Mouse (Mus musculus) heart, embryonic 16.5 days (tissue): ENCODE measurements around the gene Clasrp. TPM values are rescaled to one million over a fixed set of nuclear protein-coding genes. Genes with fewer than 3 reads are reported as not detected.

Experiments
- ATAC-seq: fragments of 200-750 bp; cut with Nextera tagmentation; replicated peaks from 2 replicates; pipeline ENCODE4 v1.8.0; 2017; ENCODE audit warnings: moderate number of reproducible peaks; ENCODE audit not compliant: insufficient read depth, low FRiP score; ENCODE audit errors: extremely low read depth
- H3K27ac ChIP-seq: fragments of 300-500 bp; sonication (generic); 2 replicates; pipeline ENCODE4 v1.5.1; 2014; ENCODE audit warnings: mild to moderate bottlenecking, low read length, control low read depth, moderate library complexity
- H3K27me3 ChIP-seq: fragments of 300-500 bp; sonication (generic); 2 replicates; pipeline ENCODE4 v1.6.1; 2014; ENCODE audit warnings: low read length, mixed read lengths; ENCODE audit not compliant: control insufficient read depth, insufficient read depth
- H3K36me3 ChIP-seq: fragments of 300-500 bp; sonication (generic); 2 replicates; pipeline ENCODE4 v1.6.1; 2014; ENCODE audit not compliant: control insufficient read depth, insufficient read depth
- H3K4me1 ChIP-seq: fragments of 300-500 bp; sonication (generic); 2 replicates; pipeline ENCODE4 v1.6.1; 2014; ENCODE audit warnings: low read length, mixed read lengths; ENCODE audit not compliant: control insufficient read depth, insufficient read depth
- H3K4me2 ChIP-seq: fragments of 300-500 bp; sonication (generic); 2 replicates; pipeline ENCODE4 v1.6.1; 2014; ENCODE audit warnings: low read depth, mild to moderate bottlenecking, control low read depth, low read length
- H3K4me3 ChIP-seq: fragments of 300-500 bp; sonication (generic); 2 replicates; pipeline ENCODE4 v1.5.1; 2014; ENCODE audit warnings: mild to moderate bottlenecking, control low read depth, low read length
- H3K9ac ChIP-seq: fragments of 300-500 bp; sonication (generic); 2 replicates; pipeline ENCODE4 v1.6.1; 2014; ENCODE audit warnings: low read length, control low read depth
- H3K9me3 ChIP-seq: fragments of 300-500 bp; sonication (generic); replicated peaks from 2 replicates; pipeline ENCODE4 v1.6.1; 2016; ENCODE audit warnings: low read length; ENCODE audit not compliant: control insufficient read depth
- WGBS: fragments of 180-500 bp; shearing (Covaris S2); extraction: QIAGEN DNeasy Blood & Tissue Kit; methylation state at CpG from one replicate; pipeline ENCODE4 v1.1.7; 2014; 5-methylcytosine and 5-hydroxymethylcytosine counted together
- polyA plus RNA-seq: library from polyadenylated mRNA; unstranded; fragments of >200 nt; fragmentation: Nextera tagmentation; extraction: Ambion mirVana; gene quantifications from 2 replicates; pipeline ENCODE4 v1.2.1, GENCODE M21; 2015

Gene Clasrp
- polyA plus RNA-seq, 1 experiment from 2014 or later: 31.9 TPM

DNA sequence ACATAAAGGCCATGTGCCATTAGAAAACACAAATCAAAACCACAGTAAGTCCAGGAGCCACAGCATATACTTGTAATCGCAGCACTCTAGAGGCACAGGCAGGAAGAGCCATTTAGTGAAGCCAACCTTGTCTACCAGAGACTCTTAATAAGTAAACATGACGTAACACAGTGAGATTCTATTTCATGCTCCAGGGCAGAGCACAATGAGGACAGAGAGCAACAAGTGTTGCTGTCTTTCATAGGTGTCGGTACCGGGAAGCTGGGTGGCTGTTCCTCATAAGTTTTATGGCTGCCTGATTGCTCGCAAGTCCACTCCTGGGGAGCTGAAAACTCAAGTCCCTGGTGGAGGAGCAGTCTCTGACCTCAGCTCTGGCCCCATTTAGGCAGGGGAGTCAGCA, 52.7 kb downstream of the Clasrp start:
- 92% methylated on average over 5 of the region's 5 CpGs for WGBS
- no peaks in the 10 kb centered on the region for H3K27me3 ChIP-seq
- H3K9ac ChIP-seq: no peak overlapping the region
- peaks cover 10% of the 10 kb centered on the region for H3K4me1 ChIP-seq
- H3K36me3 ChIP-seq: no peaks in the 10 kb centered on the region
- no peak for ATAC-seq
- no peak overlapping the region for H3K4me2 ChIP-seq
- H3K27ac ChIP-seq: no peak overlapping the region
- H3K9me3 ChIP-seq: no peaks in the 10 kb centered on the region
- no peak overlapping the region for H3K4me3 ChIP-seq

DNA sequence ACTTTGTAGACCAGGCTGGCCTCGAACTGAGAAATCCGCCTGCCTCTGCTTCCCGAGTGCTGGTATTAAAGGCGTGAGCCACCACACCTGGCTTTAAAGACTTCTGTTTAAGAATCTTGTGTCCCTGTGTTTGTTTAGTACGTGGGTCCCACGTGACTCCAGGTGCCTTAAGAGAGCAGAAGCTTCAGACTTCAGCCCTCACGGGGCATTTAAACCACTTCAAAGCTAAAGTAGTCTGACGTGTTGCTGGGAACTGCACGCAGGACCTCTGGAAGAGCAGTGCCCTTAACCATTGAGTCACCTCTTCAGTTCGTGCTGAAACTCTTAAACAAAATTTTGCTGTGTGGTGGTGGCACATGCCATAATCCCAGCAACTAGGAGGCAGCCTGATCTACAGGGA, 54.9 kb downstream of the Clasrp start:
- no peaks in the 10 kb centered on the region for H3K27me3 ChIP-seq
- no peaks in the 10 kb centered on the region for H3K36me3 ChIP-seq
- no peak overlapping the region for H3K27ac ChIP-seq
- no peak overlapping the region for H3K4me2 ChIP-seq
- 73% methylated on average over 10 of the region's 10 CpGs for WGBS
- H3K4me1 ChIP-seq: peaks cover 20% of the 10 kb centered on the region
- no peaks in the 10 kb centered on the region for H3K9me3 ChIP-seq
- H3K4me3 ChIP-seq: no peak overlapping the region
- no peak overlapping the region for H3K9ac ChIP-seq
- ATAC-seq: no peak

DNA sequence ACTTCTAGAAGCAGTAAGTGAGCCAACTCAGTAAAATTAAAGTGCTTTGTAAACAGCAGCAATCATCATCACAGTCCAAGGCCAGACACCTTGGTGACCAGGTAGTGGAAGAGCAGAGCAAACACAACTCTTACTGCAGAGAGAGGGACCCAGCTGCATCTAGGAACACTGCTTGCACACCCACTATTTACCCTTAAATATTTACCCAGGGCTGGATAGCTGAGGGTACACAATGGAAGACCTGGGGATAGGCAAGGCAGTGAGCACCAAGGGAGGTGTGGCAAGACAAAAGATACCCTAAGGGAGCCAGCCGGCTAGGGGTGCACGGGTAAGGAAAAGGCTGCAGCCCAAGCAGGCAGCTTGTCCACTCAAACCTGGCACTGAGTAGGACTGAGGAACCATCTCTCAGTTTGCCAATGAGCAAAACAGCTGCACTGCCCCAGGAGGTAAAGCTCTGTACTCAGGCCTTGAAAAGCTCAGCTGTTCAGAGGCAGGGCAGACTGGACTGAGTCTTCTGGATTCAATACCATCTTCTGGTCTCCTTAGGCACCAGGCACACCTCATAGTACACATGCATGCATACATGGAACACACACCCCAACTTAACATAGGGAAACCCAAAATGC, 56.8 kb downstream of the Clasrp start:
- no peak overlapping the region for H3K4me2 ChIP-seq
- peaks cover 33% of the 10 kb centered on the region for H3K4me1 ChIP-seq
- H3K36me3 ChIP-seq: no peaks in the 10 kb centered on the region
- ATAC-seq: no peak
- no peak overlapping the region for H3K27ac ChIP-seq
- H3K27me3 ChIP-seq: no peaks in the 10 kb centered on the region
- H3K9ac ChIP-seq: no peak overlapping the region
- H3K9me3 ChIP-seq: no peaks in the 10 kb centered on the region
- no peak overlapping the region for H3K4me3 ChIP-seq
- 85% methylated on average over 2 of the region's 2 CpGs for WGBS

DNA sequence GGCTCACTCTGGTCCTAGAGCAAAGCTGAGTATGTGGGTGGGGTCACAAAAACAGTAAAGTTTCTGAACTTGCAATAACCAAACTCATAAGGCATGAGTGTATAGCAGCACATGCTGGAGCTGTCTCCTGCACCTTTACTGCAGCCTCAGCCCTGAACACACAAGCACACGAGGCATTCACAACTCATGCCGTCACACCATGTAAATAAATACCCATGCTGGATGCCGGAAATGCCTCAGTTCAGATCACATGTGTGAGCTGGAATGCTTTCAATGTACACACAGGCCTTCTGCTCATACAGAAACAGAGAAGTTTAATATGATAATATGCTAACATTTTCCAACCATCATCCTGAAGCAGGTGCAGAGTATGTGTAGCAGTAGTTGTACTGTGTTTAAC, 58.3 kb downstream of the Clasrp start:
- Histone ChIP-seq H3K4me1 (peaks cover 45% of the 10 kb centered on the region), H3K27me3 (no peaks in the 10 kb centered on the region), H3K4me2 (no peak overlapping the region), H3K9ac (no peak overlapping the region), H3K27ac (no peak overlapping the region), H3K36me3 (no peaks in the 10 kb centered on the region), H3K9me3 (no peaks in the 10 kb centered on the region), H3K4me3 (no peak overlapping the region)
- WGBS: 24% methylated on average over 3 of the region's 3 CpGs
- ATAC-seq: peak; percentile 28; the same call in 1 of the 2 replicates

DNA sequence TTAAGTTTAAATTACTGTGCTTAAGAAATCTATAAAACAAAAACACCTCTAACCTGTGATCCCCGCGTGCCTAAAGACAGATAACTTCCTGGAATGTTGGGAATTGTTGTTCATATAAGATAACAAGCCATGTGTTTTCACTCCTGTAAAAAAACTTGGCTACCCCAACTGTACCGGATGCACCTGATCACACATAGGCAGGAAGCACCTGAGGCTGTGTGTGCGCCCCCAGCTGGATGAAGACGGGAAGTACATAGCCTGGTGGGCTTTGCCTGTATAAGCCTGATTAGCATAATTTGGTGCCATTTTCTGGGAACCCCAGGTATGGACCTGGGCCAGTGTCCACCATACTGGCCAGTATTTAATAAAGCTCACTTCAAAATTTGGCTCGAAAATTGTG, 60.7 kb downstream of the Clasrp start:
- Histone ChIP-seq H3K4me2 (no peak overlapping the region), H3K9me3 (no peaks in the 10 kb centered on the region), H3K9ac (no peak overlapping the region), H3K36me3 (0 out of 2 replicates have a peak, but pooled peaks cover under 1% of the 10 kb centered on the region), H3K4me3 (no peak overlapping the region), H3K27ac (no peak overlapping the region), H3K27me3 (no peaks in the 10 kb centered on the region), H3K4me1 (peaks cover 45% of the 10 kb centered on the region)
- no peak for ATAC-seq
- 36% methylated on average over 6 of the region's 6 CpGs for WGBS

DNA sequence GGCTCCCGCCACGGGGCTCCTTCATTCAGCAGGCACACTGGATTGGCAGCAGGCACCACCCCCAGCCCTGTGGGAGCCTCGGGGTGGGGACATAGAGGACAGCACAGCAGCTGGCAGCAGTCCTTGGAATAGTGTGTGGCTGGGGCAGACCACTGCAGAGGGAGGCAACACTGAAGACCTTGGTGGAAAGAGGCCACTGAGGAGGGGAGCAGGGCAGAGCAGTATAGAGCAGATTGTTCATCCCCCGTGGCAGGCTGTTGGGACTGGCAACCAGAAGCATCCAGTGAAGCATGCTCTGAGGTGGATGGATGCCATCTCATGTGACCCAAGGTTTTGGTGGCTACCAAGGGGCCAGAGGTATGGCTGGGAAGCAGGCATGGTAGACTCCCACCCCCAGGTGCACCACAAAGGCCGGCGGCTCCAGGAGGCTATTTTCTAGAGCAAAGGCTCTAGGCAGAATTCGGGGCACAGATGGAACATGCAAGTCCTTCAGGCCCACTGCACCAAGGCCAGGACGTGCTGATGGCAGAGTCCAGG, 62.1 kb downstream of the Clasrp start:
- Histone ChIP-seq H3K27ac (peak overlapping the region; percentile 63), H3K4me2 (no peak overlapping the region), H3K9me3 (no peaks in the 10 kb centered on the region), H3K4me1 (peaks cover 45% of the 10 kb centered on the region), H3K27me3 (no peaks in the 10 kb centered on the region), H3K36me3 (0 out of 2 replicates have a peak, but pooled peaks cover 3% of the 10 kb centered on the region), H3K9ac (peak overlapping the region; percentile 18; the same call in 1 of the 2 replicates), H3K4me3 (no peak overlapping the region)
- WGBS: 57% methylated on average over 8 of the region's 8 CpGs
- ATAC-seq: peak; percentile 78

DNA sequence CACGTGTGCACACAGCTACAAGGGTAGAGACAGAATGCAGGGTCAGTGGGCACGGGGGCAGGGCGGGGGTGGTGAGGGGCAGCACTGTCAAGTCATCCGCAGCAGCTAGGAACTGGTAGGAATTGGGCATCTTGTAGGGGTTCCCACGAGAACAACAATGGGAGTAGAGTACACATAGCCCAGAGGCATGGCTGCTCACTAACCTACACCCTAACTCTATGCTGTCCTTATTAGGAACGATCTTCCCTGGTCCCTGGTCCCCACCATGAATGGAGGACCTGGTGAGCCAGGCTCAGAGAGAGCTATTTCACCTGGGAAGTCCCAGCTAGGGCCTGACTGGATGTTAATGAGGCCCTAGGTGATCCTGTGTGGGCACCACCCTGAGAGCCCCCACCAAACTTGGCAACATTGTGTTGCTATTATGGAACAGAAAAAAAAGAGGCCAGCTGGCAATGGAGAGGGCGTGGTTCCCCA, 62.6 kb downstream of the Clasrp start:
- Histone ChIP-seq H3K27me3 (no peaks in the 10 kb centered on the region), H3K9ac (no peak overlapping the region), H3K27ac (0 out of 2 replicates have a peak overlapping the region, but pooled peaks have one; percentile 24), H3K9me3 (no peaks in the 10 kb centered on the region), H3K4me2 (no peak overlapping the region), H3K4me3 (no peak overlapping the region), H3K4me1 (peaks cover 49% of the 10 kb centered on the region), H3K36me3 (0 out of 2 replicates have a peak, but pooled peaks cover 3% of the 10 kb centered on the region)
- 74% methylated on average over 7 of the region's 7 CpGs for WGBS
- ATAC-seq: no peak

DNA sequence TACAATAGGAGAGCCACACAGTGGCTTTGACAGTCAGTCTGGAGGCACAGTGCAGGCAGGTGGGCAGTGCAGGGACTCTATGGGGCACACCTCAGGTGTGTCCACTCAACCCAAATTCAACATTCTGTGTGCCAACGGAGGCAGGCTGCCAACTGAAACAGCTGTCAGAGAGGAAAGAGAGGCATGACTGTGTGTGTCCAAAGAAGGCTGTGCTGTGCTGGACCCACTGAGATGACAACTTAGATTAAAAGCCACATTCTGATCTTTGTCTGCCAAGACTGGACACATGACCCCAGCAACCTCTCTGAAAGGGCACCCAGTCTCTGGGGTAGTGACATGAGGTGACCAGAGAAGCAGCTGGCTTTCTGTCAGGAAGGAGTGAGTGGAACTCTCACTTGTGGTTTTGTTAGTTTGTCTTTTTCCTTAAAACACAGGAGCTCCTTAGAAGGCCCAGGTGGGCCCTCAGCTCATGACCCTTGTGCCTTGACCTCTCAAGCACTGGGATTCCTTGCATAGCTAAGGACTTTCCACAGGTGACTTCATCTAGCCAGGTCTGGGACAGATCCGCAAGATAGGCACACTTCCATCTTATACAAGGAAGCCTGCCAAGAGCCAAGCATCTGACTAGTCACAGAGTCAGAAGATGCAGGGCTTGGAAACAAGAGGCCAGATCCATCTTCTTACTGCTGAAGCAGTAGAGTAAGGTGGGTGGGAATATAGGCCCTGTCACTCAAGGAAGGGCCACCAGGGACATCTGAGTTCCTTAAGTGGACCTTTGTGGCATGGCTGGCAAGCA, 63.3 kb downstream of the Clasrp start:
- H3K4me2 ChIP-seq: no peak overlapping the region
- 77% methylated on average over 2 of the region's 2 CpGs for whole genome bisulfite sequencing
- no peaks in the 10 kb centered on the region for H3K27me3 ChIP-seq
- no peak overlapping the region for H3K27ac ChIP-seq
- H3K36me3 ChIP-seq: 0 out of 2 replicates have a peak, but pooled peaks cover 3% of the 10 kb centered on the region
- H3K4me1 ChIP-seq: peaks cover 45% of the 10 kb centered on the region
- no peak for ATAC-seq
- no peaks in the 10 kb centered on the region for H3K9me3 ChIP-seq
- H3K4me3 ChIP-seq: no peak overlapping the region
- H3K9ac ChIP-seq: no peak overlapping the region

DNA sequence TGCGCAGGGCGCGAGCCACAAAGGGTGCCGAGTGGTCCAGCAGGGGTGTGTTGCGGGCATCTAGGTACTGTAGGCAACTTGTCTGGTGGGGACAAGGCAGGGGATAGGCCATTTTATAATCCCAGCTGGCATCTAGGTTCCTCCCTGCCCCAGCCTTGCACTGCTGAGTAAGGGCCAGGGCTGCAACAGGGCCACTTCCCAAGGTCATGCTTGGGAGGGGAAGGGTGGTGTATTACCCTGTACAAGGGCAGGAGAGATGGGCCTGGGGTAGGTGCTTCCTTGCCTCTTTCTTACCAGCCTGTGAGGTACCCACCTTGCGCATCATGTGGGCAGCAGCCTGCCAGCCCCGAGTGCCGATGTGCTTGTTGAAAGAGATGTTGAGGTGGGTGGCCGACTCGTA, 69.6 kb downstream of the Clasrp start:
- 91% methylated on average over 10 of the region's 10 CpGs for WGBS
- Histone ChIP-seq H3K4me1 (peaks cover 7% of the 10 kb centered on the region; the same call in 1 of the 2 replicates), H3K27me3 (no peaks in the 10 kb centered on the region), H3K27ac (no peak overlapping the region), H3K9me3 (no peaks in the 10 kb centered on the region), H3K4me3 (no peak overlapping the region), H3K4me2 (no peak overlapping the region), H3K9ac (no peak overlapping the region), H3K36me3 (peaks cover 38% of the 10 kb centered on the region)
- no peak for ATAC-seq
